Mouse (Mus musculus) thymus, postnatal 14 days (tissue): ENCODE data around the gene Gm5136.

Experiments
- DNase-seq: peaks from one replicate; pipeline ENCODE4 v3.0.0; 2021

The Gm5136 gene

DNA sequence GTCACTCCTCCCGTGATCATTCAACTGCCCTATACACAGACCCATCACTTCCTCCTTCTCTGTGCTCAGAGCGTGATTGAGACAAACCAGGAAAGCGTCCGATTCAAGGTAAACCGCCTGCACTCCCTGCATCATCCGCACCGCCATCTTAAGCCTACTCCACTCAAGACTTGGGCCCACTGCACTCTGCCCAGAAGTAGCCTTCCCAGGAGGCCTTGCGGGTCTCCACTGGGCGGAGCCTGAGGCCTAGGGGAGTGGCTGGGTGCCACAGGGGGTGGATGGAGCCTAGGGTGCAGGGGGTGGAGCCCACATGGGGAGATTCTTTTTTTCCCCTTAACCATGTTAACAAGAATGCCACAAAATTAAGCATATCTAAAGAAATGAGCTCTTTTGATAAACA lies at the start of gene Gm5136:
Gm5136 (minus strand) TSS at position 215 of the 400 bp plus-strand sequence.
- DNase-seq = no peak

DNA sequence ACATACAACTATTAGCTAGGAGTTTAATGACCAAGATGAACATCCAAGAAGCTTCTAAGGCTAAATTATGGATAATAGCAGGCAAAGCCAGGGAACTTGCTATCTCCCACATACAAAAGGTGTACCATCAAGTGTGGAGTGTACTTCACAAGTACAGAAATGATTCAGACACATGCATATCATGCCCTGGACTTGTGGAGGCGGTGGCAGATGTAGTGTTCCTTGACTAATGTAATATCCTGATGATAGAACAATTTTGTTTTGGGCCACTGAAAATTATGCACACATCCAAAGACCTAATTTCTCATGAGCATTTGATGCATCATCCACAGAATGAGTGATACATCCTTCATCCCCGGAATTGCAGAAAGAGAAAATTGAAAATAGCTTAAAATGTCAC lies 43.8 kb upstream of the Gm5136 start:
- DNase-seq = no peak

DNA sequence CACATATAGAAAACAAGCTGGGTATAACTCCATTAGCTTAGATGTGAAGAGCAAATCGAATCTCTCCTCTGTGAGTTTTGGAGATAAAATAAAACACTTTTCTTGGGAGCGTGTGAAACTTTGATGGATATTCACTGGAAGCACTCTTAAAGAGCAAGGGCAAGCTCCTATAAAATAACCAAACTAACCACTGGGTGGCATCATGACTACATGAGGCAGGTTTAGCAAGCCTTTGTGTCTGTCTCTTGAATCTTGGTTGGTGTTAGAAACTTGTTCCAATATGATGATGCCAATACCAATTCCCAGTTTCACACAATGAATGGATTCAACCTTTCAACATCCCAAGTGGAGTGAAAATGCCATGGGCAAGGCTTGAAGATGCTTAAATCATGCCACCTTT lies 34.0 kb upstream of the Gm5136 start:
- no peak for DNase-seq

DNA sequence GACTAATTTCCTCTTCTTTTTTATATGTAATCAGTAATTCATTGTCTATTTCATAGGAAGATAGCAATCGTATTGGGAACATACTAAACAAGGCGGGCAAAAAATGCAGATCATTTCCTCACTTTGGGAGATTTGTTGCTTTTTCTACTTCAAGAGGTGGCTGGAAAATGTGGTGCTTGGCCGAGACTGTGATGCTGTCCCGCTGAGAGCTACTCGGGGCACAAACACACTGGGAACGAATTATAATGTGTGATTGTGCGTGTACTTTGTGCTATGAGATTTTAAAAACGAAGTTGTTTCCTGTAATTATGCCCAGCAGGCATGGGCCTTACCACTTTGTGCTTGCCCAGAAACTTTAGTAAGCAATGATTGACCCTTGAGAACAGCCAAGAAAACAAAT lies 29.0 kb upstream of the Gm5136 start:
- no peak for DNase-seq

DNA sequence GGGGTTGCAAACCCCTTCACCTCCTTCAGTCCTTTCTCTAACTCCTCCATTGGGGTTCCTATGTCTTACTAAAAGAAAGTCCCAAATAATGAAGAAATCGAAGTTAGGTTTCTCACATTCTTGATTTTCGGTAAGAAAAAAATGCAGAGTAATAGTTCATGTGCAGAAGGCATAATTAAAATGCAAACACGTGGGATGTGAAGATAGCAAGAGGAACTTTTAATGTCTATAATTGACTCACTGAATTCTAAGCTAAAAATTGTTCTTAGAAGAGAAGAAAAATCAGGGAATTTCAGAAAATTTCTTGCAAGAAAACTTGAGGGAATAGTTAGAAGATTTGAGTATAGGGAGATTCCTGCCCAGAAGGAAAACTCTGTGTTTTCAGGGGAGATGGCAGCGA lies 26.4 kb upstream of the Gm5136 start:
- DNase-seq = no peak

DNA sequence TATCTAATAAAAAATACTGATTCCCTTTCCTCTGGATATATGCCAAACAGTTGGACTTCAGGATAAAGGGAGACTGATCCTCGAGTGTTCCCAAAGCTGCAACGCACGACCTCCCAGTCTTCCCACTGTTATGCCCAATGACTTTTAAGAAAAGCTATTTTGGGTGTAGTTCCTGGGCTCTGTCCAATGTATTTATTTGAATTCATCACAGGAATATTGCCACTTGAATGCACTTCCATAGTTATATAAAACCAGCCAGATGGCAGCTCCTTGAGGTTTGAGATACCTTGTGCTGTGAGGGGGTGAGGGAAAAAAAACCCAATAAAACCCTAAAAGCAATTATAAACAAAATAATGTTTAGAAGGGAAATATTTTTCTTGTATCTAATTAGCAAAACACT lies 24.9 kb upstream of the Gm5136 start:
- no peak for DNase-seq

DNA sequence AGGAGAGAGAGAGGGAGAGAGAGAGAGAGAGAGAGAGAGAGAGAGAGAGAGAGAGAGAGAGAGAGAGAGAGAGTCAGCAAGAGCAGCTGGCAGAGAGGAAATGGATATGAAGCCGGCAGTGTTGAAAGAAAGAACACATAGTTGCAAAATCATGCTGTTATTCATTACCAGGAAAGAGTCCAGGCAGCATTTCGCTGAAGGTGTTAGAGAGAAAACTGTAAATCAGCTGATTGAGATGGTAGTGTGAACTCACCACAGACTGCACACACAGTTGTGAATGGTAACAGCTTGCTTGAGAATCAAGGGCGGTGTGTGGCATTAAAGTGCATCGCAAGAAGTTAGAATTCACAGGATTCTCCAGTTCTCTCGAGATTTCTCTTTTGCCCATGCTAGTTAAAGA lies 10.6 kb upstream of the Gm5136 start:
- no peak for DNase-seq

DNA sequence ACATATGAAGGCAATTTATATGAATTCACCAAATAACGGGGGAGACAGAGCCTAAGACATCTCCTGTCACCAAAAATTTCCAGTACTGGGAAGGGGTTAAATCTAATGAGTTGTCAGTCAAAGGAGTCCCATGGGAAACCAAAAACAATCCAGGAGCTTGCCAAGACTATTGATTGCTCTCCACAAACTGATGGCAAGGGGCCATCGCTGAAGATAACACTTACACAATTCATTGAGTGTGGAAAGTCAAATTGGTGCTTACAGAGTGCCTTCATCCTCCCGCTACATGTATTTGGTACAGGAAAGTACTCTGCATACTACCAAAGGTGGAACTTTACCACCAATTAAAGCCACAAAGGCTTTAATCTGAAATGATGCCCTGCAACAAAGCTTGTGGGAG lies 5.7 kb upstream of the Gm5136 start:
- DNase-seq = no peak

DNA sequence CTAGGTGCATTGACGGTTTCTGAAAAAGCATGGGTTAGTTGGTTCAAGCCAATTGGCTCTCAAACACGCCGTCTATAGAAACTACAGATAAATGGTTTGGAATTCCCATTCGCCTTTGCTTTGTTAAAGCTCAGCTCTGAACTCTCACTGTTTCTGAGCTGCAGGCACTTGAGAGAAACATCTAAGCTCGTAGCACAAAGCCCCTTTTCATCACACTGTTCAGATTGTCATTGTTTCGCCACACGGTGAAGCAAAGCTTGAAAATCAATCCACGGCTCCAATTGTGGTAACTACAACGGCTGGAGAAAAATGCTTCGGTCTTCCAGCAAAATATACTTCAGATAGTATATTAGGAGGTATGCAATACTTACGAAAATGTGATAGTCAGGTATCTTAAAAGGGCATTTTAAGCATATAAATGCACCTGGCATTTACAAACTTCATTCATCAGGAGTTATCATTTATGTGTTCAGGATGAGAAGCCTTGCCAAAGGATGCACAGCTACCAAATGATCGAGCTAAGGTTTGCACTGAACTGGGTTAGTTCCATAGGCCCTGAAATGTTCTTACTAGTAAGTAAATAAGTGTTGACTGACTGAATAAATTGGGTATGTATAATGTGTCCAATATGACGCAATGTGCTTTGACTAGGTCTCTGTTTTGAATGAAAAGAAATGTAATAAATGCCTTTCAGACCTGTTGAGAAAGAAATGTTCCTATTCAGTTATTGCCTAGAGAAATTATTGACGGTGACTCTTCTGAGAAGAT lies 1.6 kb upstream of the Gm5136 start:
- no peak for DNase-seq

DNA sequence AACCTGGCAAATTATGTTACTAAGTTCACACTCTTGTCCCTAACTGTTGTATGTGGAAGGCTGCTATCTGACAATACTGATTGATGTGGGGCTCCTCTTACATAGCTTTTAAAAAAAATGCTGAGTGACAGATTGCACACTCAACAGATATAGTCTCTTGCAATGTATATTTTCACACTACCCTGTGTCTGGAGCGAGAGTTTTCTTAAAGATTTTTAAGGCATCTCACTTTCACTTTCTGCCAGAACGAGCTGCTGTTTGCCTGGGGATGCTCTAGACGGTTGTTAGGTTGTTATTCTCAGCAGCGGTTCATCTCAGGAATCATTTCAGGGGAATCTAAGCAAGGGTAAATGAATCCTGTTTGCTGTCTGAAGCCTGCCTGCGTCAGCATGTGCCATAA lies 2.9 kb downstream of the Gm5136 start:
- DNase-seq = no peak

DNA sequence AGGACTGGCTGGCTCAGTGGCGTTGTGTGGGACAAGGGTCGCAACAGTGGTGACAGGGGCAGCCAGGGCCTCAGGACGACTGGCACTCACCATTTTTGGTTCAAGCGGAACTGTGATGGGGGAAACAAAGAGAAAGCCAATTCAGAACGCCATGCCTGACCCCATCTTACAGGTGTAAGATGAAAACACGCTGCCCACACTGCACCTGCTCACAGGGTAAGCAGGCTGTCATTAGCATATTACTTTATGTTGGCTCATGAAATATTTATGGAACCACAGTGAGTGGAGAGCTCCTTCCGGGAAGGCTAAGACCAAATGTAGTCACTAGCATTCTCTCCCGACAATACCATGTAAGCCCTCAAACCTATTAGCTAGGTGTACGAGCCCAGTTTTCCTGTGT lies 9.0 kb downstream of the Gm5136 start:
- DNase-seq = no peak

DNA sequence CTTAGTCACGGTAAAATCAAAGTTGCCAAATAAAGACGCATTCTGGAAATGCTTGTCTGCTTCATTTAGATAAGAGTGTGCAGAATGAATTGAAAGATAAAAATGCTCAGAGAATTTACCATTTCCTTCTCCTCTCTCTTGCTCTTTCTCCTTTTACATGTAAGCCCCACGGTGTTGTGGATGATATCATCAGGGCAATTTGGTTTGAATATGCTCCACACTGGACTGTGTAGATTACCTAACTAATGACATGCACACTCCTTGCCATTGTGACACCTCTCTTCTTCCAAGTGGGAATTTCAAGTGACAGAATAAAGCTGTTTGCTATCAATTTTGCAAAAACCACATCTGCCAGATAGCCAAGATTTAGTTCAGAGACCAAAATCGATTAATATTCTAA lies 13.3 kb downstream of the Gm5136 start:
- DNase-seq = no peak

DNA sequence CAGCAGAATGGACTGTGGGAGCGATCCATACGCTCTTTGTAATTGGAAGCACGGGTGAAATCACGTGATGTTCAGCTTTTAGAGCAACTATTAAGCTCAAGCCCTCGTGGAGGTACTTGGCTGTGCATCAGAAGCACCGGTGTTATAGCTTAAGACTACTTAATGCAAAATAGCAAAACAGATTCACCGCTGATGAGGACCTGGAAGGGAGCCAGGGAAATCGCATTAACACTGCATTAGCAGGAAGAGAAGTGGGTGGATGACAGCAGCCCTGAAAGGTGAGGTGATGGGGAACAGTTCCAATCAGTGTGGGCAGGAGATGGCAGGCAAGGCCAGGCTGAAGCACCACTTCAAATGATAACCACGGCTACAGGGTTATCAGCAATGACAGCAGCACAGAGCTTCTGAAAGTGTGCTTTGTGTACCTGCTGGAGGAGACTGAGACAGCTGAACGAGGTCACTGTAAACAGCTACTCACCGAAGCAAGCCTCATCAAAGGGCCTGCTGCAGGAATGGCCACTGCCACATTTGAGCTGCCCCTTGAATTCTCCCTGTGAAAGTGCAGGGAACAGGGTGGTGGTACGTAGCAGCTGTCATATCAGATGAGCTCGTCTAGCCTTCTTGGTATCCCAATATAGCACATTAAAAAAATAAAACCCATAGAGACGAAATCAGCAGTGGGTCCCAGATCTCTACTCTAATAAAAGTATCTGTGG lies 20.1 kb downstream of the Gm5136 start:
- DNase-seq = no peak

DNA sequence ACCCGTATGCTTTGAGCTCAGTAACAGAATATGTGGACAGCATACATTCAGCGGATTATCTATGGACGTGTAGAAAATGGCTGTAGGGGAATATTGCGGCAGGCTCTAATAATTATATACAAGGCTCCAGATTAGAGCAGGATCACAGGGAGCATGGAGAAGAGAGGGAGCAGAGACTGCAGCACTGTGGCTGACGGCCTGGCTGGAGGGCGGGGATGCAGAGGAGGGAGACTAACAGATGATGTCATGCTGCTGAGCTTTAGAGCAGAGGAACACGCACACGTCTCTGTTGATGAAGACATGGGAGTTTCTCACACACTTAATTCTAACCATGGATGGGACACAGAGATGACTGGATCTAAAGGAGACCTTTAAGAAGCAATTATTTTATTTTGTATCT lies 22.9 kb downstream of the Gm5136 start:
- DNase-seq = no peak

DNA sequence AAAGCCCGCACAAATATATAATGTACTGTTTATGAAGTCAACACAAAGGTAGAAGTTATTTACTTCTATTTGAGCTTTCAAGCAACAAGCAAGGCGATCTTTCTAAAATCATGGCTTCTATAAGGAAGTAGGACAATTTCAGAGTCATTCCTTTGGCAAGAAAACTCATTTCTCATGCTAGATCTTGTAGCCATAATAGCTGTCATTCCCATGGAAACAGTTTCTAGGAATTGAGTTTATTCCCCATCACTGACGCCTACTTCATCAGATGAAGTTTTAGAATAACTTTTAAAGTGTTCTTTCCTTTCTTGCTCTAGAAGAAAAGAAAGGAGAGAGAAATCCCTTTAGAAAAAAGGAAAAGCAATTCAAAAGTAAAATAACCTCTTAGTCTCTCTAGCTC lies 31.0 kb downstream of the Gm5136 start:
- DNase-seq = no peak

DNA sequence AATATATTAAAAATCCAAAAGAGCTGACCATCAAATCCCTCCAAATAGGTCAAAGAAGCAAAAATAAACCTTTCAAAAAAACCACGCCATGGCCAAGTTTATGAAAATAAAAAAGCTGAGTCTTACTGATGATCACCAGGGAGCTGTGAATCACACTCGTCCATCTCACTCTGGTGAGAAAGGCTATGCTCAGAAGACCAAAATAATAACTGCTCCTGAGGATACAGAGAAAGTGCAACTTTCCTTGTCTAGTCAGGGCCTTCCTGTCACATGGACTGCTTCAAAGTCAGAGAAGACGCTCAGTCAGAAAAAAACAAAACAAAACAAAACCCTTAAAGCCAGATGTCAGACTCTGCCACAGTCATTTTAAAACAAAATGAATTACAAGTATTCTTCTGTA lies 39.7 kb downstream of the Gm5136 start:
- no peak for DNase-seq

DNA sequence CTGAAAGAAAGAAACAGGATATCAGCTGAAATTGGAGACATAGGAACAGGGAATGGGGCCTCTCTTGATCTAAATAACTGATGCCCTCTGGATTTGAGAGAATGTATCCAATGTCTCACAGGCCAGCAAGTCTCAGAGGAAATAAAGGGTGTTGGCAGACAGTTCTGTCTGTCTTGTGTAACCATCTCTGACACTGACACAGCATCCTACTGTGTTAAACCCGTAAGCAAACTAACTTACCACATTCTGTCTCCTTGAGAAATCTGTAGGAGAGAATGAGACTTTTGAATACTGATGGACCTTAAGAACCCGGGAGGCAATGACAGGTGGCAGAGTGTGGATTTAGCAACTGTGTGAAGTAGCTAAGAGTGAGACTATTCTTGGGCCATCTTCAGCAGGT lies 41.7 kb downstream of the Gm5136 start:
- DNase-seq = no peak

DNA sequence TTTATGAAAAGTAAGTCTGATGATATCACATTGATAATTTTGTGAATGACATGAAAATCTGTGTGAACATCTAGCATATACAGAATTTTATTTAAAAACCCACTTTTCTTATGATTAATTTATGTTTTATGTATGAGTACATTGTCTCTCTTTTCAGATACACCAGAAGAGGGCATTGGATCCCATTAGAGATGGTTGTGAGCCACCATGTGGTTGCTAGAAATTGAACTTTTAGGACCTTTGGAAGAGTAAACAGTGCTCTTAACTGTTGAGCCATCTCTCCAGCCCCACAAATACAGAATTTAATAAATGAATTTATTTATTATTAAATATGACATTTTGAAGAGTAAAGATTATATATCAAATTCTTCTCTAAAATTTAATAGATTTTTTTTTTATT lies 42.3 kb downstream of the Gm5136 start:
- DNase-seq = no peak

DNA sequence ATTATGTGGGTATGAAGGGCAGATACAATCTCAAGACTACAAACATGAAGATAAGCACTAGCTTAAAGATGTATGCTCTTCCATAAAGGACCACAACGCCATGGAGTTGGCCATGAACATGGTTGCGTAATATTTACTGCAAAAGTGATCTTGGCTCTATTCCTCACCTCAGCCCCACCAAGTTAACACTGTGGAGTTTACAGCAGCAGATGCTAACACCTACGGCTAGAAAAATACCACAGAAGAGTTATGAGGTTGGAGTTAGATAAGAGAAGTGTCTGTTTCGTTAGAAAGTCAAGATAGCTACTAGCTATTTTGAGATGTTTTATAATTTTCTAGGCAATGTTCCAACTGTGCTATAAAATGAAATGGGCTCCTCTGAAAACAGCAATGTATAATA lies 43.1 kb downstream of the Gm5136 start:
- DNase-seq = no peak

DNA sequence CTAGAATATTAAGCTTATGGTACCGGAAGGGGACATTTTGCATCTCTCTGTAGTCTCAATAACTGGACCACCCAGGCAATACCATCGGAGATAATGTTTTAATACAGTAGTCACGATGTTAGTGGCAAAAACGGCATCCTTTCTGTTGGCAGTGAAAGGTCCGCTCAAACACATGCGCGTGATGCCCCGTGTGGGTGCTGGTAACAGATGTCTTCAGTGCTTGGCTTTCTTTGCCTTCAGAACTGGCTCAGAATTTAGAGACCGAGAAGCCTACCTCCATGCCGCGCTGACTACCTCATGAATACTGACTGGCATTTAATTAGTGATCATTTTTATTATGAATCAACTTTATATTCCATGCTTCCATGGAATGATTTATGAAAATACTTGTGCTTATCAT lies 44.9 kb downstream of the Gm5136 start:
- DNase-seq = no peak

DNA sequence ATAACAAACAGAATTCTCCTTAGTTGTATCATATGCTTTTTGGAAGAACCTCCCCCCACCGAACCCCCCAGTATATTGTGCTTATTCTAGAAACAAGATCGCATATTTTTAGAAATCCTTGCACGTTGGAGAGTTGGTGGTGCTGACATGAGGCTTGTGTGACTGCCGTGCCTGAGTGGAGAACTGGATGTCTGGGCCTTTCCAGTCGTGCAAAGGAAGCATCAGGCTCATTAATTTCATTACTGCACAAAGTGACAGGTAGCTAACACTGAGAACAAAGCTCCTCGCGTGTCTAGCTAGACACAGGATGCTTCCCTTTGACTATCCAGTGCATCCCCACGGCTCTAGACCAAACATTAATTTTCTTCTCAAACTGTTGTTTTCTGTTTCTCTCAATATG lies 47.1 kb downstream of the Gm5136 start:
- DNase-seq = no peak

DNA sequence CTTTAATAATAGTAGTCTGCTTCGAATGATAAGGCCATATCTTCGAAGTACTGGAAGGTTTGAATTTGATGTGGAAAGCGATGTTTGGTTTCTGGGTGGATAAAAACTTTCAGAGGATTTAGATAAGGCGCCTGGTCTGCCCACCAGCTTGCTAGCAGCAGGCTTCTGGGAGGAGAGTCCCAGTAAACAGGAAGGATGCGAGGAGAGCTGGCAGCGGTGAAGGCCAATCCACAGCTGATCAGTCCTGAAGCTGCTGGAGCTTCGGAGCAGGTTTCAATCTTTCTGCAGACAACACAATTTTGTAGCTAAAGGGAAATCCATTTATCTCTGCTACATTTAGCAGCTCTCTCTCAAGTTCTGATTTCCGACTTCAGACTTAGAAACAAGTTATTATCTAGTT lies 47.9 kb downstream of the Gm5136 start:
- no peak for DNase-seq

DNA sequence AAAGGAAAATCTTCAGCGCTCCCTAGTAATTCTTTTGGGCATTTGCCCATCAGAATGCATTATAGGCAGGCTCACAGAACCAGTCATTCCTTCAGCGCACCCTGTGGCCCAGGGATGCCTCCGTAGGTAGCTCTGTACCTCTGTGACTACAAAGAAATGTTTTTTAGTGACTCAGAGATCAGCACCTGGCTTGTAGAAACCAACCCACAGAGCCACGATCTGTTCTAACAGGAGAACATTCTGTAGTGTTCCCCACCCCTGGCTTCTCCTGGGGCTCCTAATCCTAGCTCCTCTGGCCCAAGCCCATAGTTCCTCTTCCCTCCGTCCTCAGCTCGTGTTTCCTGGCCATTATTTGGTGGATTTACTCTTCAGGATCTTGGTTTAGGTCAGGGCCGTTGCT lies 50.8 kb downstream of the Gm5136 start:
- no peak for DNase-seq
